Mouse (Mus musculus): ENCODE measurements at regions not wholly inside any gene's neighbourhood (a gene's known extent, or its start where the extent isn't known, plus 50 kb on each side); places are given as distances from the start of the nearest gene placed in this dataset.

GRCm38 (mm10) chr1:185619011-185619410 is 164.4 kb downstream of the Slc30a10 start:
- no peak for DNase-seq

- DNase-seq: no peak
Observed at GRCm38 (mm10) chr1:185628401-185628800, 173.8 kb downstream of the Slc30a10 start.

GRCm38 (mm10) chr1:185629976-185630375 is 175.3 kb downstream of the Slc30a10 start:
- DNase-seq: no peak

GRCm38 (mm10) chr1:185638631-185639030 is 184.0 kb downstream of the Slc30a10 start:
- DNase-seq: no peak

- DNase-seq: no peak
Observed at GRCm38 (mm10) chr1:185639486-185639885, 184.8 kb downstream of the Slc30a10 start.

- no peak for DNase-seq
Observed at GRCm38 (mm10) chr1:185644026-185644425, 189.4 kb downstream of the Slc30a10 start.

GRCm38 (mm10) chr1:185648128-185648527 is 193.5 kb downstream of the Slc30a10 start:
- no peak for DNase-seq

GRCm38 (mm10) chr1:185648926-185649325 is 194.3 kb downstream of the Slc30a10 start:
- DNase-seq: no peak

GRCm38 (mm10) chr1:185650926-185651325 is 196.3 kb downstream of the Slc30a10 start:
- DNase-seq: no peak

GRCm38 (mm10) chr1:185655021-185655420 is 200.4 kb downstream of the Slc30a10 start:
- no peak for DNase-seq

- DNase-seq: no peak
Observed at GRCm38 (mm10) chr1:185655461-185655860, 200.8 kb downstream of the Slc30a10 start.

- DNase-seq: no peak
Observed at GRCm38 (mm10) chr1:185657286-185657685, 202.6 kb downstream of the Slc30a10 start.

- no peak for DNase-seq
Observed at GRCm38 (mm10) chr1:185659476-185659875, 204.8 kb downstream of the Slc30a10 start.

- DNase-seq: no peak
Observed at GRCm38 (mm10) chr1:185662336-185662735, 207.7 kb downstream of the Slc30a10 start.

- DNase-seq: no peak
Observed at GRCm38 (mm10) chr1:185670029-185670741, 215.5 kb downstream of the Slc30a10 start.

GRCm38 (mm10) chr1:185672940-185673339 is 218.3 kb downstream of the Slc30a10 start:
- DNase-seq: no peak

- no peak for DNase-seq
Observed at GRCm38 (mm10) chr1:185675674-185676420, 221.2 kb downstream of the Slc30a10 start.

- DNase-seq: peak in 1 of 2 experiments; percentile 45
Observed at GRCm38 (mm10) chr1:185681610-185682457, 227.2 kb downstream of the Slc30a10 start.

GRCm38 (mm10) chr1:185682458-185682750 is 227.8 kb downstream of the Slc30a10 start:
- DNase-seq: no peak

GRCm38 (mm10) chr1:185684638-185685037 is 230.0 kb downstream of the Slc30a10 start:
- DNase-seq: no peak

GRCm38 (mm10) chr1:185688506-185688905 is 233.9 kb downstream of the Slc30a10 start:
- DNase-seq: no peak

GRCm38 (mm10) chr1:185695394-185695793 is 240.7 kb downstream of the Slc30a10 start:
- no peak for DNase-seq

GRCm38 (mm10) chr1:185699758-185700157 is 245.1 kb downstream of the Slc30a10 start:
- no peak for DNase-seq

Measured in spleen, adult 18-20 months (tissue).